Mouse (Mus musculus) yolk sac, embryonic 10.5 days (tissue): ENCODE results near the gene Gatb.

ENCODE experiments used
- DNase-seq: peaks from one replicate; pipeline ENCODE4 v3.0.0-alpha.2; 2017; ENCODE audit warnings: low spot score

Gatb gene

DNA sequence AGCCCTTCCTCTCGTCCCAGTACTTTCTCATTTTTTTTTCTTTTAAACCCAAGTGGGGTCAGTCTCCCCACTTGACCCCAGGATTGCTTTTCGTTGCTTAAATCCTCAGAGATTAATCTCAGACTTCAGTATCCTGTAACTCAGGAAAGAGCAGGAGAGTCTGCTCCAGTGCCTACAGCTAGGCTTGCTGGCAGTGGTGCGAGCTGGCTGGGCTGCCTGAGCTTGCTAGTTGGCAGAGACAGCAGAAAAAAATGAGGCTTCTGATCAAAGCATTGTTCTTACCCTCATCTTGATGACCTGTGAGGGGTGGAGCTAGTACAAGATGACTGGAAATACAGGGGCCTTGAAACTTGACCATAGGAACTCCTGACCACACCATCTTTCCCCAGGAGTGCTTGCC is 20.5 kb downstream of the Gatb start:
- no peak for DNase-seq

DNA sequence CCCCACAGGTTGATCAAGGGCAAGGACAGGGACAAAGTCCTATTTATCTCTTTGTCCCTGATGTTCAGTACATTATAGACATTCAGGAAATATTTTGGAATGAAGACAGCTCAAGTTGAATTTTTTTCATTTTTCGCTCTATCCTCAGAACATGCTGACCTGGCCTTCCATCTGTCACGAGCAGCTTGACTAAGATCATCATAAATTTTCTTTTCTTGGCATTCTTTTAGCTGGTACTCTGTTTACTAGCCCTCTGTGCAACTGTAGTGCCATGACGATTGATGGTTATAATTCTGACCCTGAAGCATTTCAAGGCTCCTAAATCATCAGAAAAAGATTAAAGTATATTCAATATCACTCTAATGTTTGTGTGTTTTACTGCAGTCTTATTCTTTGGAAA is 25.6 kb downstream of the Gatb start:
- DNase-seq = no peak

DNA sequence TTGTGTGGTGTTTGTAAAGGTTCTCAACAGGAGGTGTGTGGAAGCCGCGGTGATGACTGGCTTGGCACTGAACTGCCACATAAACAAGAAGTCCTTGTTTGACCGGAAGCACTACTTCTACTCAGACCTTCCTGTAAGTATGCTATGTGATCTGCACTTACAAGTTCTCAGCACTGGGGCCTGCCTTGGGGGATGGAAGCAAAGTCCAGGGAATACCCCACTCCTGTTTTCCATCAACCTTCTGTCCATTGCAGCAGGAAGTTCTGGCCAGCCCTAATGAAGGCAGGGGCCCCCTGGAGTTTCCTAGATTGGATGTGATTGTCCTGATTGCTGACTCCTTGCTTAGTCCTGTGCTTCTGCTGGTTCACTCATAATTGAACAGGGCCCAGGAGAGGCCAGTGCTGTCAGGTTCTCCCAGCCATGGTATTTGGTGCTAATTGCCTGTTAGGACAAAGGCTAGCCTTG is 28.0 kb downstream of the Gatb start:
- peak; percentile 15 for DNase-seq

GRCm38 (mm10) chr3:85603811-85604210 is 29.9 kb downstream of the Gatb start:
- no peak for DNase-seq

GRCm38 (mm10) chr3:85606912-85607311 is 33.0 kb downstream of the Gatb start:
- no peak for DNase-seq

GRCm38 (mm10) chr3:85607753-85608152 is 33.8 kb downstream of the Gatb start:
- no peak for DNase-seq

GRCm38 (mm10) chr3:85616389-85616788 is 42.5 kb downstream of the Gatb start:
- no peak for DNase-seq

DNA sequence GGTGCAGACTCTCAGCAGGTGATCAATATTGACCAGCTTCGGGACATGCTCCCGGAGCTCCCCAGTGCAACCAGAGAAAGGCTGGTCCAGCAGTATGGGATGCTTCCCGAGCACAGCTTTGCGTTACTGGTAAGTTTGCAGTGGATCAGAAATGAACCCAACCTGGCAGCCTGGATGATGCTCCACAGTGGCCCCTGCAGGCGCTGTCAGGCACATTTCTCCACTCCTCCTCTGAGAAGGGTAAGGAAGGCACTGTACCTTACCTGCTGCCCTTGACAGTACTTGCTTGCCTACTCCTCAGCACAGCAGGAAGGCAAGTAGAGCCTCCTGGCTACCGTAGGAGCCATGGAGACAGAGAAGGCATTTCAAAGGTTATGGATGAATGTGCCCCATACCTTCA is 45.0 kb downstream of the Gatb start:
- no peak for DNase-seq

GRCm38 (mm10) chr3:85619345-85619744 is 45.4 kb downstream of the Gatb start:
- no peak for DNase-seq

GRCm38 (mm10) chr3:85619751-85620150 is 45.8 kb downstream of the Gatb start:
- no peak for DNase-seq

DNA sequence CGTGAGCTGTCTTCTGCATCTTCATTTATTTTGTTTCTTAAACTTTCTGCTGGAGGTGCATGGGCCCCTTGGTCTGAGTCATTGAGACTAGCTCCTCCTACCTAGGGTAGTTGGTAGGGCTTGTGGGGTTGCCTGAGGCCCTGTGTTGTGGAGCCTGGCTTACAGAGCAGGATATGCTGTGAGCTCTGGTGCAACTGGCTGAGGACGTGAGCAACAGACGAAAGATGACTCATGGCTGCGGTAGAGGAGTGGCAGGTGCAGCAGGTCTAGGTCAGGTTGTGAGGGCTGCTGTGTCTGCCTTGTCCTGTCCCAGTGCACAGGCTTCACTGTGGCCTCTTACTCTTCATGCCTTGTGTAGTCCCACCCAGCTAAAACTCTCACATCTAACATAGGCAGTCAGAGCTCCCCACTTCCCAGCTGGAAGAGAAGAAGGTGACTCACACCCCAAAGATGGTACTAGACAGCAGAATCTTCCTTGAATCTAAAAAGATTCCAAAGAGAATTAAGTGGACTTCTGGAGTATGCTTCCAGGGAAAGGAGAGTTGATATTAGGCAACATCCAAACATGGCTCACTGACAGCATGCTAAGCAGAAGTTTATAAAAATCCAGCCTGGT is 56.1 kb downstream of the Gatb start:
- DNase-seq = no peak

DNA sequence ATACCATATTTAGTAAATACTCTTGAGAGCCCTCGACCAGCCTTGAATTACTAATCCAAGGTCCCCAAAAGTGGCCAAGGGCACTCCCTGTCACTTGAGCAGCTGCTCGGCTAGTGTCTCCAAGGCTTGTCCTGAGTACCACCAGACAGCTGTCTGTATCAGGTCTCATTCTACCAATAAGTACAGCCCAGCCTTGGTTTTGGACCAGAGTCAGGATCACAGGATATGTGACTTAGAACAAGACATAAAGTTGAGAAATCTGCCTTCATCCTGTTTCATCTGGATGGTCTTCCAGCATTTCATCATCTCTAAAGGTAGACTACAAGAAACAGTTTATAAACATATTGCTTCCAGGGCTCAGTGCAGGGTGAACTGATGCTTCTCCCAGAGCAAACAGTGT is 59.8 kb downstream of the Gatb start:
- no peak for DNase-seq

GRCm38 (mm10) chr3:85634389-85635125 is 60.6 kb downstream of the Gatb start:
- DNase-seq = no peak

DNA sequence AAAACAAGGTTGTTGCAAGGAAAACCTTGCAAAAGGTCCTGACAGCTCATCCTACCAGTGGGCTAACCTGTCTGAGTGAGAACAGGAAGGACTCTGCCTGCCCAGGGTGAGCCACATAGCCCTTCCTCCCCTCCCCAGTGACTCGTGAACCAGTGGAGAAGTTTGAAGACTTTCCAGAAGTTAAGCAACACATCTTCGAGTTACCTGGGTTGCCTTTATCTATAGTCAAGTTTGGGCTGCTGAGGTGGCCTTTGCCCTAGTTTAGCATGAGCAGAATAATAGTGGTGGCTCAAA is 61.2 kb downstream of the Gatb start:
- DNase-seq = no peak

- no peak for DNase-seq
Observed at GRCm38 (mm10) chr3:85635591-85635990, 61.7 kb downstream of the Gatb start.

GRCm38 (mm10) chr3:85636716-85637447 is 63.0 kb downstream of the Gatb start:
- no peak for DNase-seq

DNA sequence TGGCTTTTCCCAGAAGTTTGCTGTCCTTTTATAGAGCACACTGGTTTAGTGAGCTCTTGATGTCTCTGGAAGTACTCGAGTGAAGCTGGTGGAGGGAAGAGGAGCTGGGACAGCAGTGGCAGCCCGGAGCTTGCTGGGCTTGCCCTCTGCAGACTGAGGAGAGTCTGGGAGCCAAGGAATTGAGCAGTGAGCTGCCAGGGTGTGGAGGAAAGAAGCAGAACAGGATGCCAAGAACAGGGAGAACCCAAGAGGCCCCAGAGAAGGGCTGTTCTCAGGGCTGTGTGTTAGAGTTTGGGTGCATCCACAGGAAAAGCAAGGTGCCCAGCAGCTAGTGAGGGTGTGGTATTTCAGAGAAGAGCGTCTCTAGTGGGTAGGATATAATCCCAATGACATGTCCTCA is 67.8 kb downstream of the Gatb start:
- DNase-seq = no peak

GRCm38 (mm10) chr3:85644814-85645213 is 70.9 kb downstream of the Gatb start:
- no peak for DNase-seq

DNA sequence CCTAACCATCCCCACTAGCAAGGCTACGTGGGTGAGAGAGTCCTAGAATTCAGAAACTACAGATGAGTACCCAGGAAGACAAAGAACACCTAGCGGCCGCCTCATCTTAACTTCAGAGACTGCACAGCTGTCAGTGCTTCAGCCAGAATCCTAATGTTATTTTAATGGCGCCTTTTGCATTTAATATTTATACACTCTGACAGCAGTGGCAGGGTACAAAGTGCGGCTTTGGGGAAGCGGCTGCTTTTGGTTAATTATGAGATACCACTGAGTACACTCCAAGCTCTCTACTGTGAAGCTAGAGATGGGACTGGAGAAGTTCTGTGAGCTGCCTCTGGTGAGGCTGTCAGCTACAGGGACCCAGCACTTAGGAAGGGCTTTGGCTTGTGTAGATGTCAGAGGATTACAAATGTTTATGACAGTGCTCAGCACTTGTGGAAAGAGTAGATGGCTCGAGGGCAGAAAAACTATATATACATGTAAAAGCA is 71.6 kb downstream of the Gatb start:
- DNase-seq = no peak

DNA sequence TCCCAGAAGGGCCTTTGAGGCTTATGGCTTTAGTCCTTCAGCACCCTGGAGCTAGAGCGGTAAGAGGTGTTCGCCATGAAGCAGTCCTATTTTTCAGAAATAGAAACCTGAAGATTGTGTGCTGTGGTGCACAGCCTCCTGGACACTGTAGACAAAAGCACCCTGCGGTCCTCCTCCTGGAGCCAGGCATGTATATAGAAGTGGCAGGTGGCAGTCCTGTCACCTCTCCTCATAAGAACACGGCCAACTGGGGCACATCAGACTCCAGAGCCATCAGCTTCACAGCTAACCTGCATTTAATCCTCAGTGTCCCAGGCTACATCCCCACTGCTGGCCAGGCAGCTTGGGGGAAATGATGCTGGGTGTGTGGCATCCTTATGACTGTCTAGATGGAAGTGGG is 75.3 kb downstream of the Gatb start:
- DNase-seq = no peak

GRCm38 (mm10) chr3:85652727-85653665 is 79.1 kb downstream of the Gatb start:
- DNase-seq = no peak

GRCm38 (mm10) chr3:85655538-85655937 is 81.6 kb downstream of the Gatb start:
- no peak for DNase-seq
